ENCODE assay signal across 12 mouse cellular contexts in genomic region chr9:61509591-61510191, GRCm38 (mm10).
A peak's percentile ranks its signal among the peaks of the same experiment; 100 is the strongest.
DNase-seq lines count a peak whose midpoint lies in the region; ATAC-seq lines count a peak whose summit lies in the region.
"Had no signal": no experiment of that assay in that cellular context is flagged by ENCODE, and none has a peak within 500 bp of the region (broad histone marks: within the 10 kb centered on the region; RNA-seq: fewer than 3 reads in every experiment).

No protein-coding gene starts in this region.

- H3K9me3 ChIP-seq in kidney, embryonic 16.5 days (ENCODE audit: low read length), result no peaks in the 10 kb centered on the region
- H3K9me3 ChIP-seq in forebrain, embryonic 14.5 days (replicated peaks; ENCODE audit: control insufficient read depth, low read length), result no peaks in the 10 kb centered on the region
- no peaks in the 10 kb centered on the region for H3K9me3 ChIP-seq in midbrain, embryonic 11.5 days (ENCODE audit: control insufficient read depth, low read length)

- H3K9ac ChIP-seq in kidney, embryonic 16.5 days (replicated peaks; ENCODE audit: low read length), result no peak overlapping the region; the same call in 1 of the 2 replicates
- H3K9ac ChIP-seq in forebrain, embryonic 14.5 days (ENCODE audit: low read length), result no peak overlapping the region
- H3K9ac ChIP-seq in midbrain, embryonic 11.5 days (ENCODE audit: low read length), result peak overlapping the region; percentile 36; the same call in 1 of the 2 replicates

- 0 out of 2 replicates have a peak, but pooled peaks have one; percentile 27 for ATAC-seq in kidney, embryonic 16.5 days (ENCODE audit: low FRiP score, low TSS enrichment)
- peak; percentile 71 for ATAC-seq in forebrain, embryonic 14.5 days
- peak; percentile 46; the same call in 1 of the 2 replicates for ATAC-seq in midbrain, embryonic 11.5 days (ENCODE audit: low FRiP score)
- ATAC-seq in megakaryocyte-erythroid progenitor cell, adult 5-6 weeks (replicated peaks; ENCODE audit: low FRiP score, low TSS enrichment, poor library complexity, severe bottlenecking), result no peak

- H3K27me3 ChIP-seq in kidney, embryonic 16.5 days (ENCODE audit: insufficient read depth, low read length), result peaks cover 22% of the 10 kb centered on the region
- no peaks in the 10 kb centered on the region for H3K27me3 ChIP-seq in forebrain, embryonic 14.5 days (replicated peaks; ENCODE audit: control insufficient read depth, insufficient read depth, low read length)
- H3K27me3 ChIP-seq in midbrain, embryonic 11.5 days (ENCODE audit: control insufficient read depth, insufficient read depth, low read length), result peaks cover 5% of the 10 kb centered on the region; the same call in 1 of the 2 replicates

- H3K27ac ChIP-seq in kidney, embryonic 16.5 days (ENCODE audit: low read length), result no peak overlapping the region
- peak overlapping the region; percentile 6; the same call in 1 of the 2 replicates for H3K27ac ChIP-seq in forebrain, embryonic 14.5 days (ENCODE audit: low read depth, low read length)
- H3K27ac ChIP-seq in midbrain, embryonic 11.5 days (ENCODE audit: low read depth, low read length), result no peak overlapping the region
- H3K27ac ChIP-seq: gastrocnemius, adult 2 months had no signal

- peak overlapping the region; percentile 26 for H3K4me2 ChIP-seq in kidney, embryonic 16.5 days (replicated peaks; ENCODE audit: low read depth, low read length)
- peak overlapping the region; percentile 32 for H3K4me2 ChIP-seq in forebrain, embryonic 14.5 days (ENCODE audit: low read length)
- peak overlapping the region; percentile 22 for H3K4me2 ChIP-seq in midbrain, embryonic 11.5 days

- no peak overlapping the region for H3K4me3 ChIP-seq in kidney, embryonic 16.5 days (ENCODE audit: low read length)
- H3K4me3 ChIP-seq in forebrain, embryonic 14.5 days (ENCODE audit: low read depth, low read length), result no peak overlapping the region
- no peak overlapping the region for H3K4me3 ChIP-seq in midbrain, embryonic 11.5 days (ENCODE audit: low read depth, low read length)
- H3K4me3 ChIP-seq: gastrocnemius, adult 2 months had no signal

- no peaks in the 10 kb centered on the region for H3K36me3 ChIP-seq in kidney, embryonic 16.5 days (ENCODE audit: insufficient read depth, low read length)
- H3K36me3 ChIP-seq in forebrain, embryonic 14.5 days (ENCODE audit: control insufficient read depth, insufficient read depth, low read length), result no peaks in the 10 kb centered on the region
- no peaks in the 10 kb centered on the region for H3K36me3 ChIP-seq in midbrain, embryonic 11.5 days (ENCODE audit: control insufficient read depth, insufficient read depth, low read length)

- DNase-seq in kidney, postnatal 14 days, result no peak
- no peak for DNase-seq in forebrain, embryonic 14.5 days (ENCODE audit: low spot score)
- peak; percentile 92 for DNase-seq in midbrain, embryonic 11.5 days (ENCODE audit: low spot score, missing footprints)
- DNase-seq in thymus, postnatal 10 days (ENCODE audit: low spot score in 2 of 2), result peak; percentile 65 to 69
- no peak for DNase-seq in urinary bladder, adult 18-20 months (ENCODE audit: low spot score in 2 of 2)
- no peak for DNase-seq in frontal cortex, postnatal 14 days (ENCODE audit: low spot score in 2 of 2)
- DNase-seq: gastrocnemius, adult 2 months; kidney, postnatal 36 days; lung, postnatal 4 days; spleen, adult 18-20 months had no signal

- 8% methylated on average over 25 of the region's 26 CpGs for WGBS in kidney, embryonic 16.5 days
- 6% methylated on average over 26 of the region's 26 CpGs for WGBS in forebrain, embryonic 14.5 days
- WGBS in midbrain, embryonic 11.5 days, result 17% methylated on average over 26 of the region's 26 CpGs

- H3K4me1 ChIP-seq in kidney, embryonic 16.5 days (ENCODE audit: insufficient read depth, low read length), result peaks cover 17% of the 10 kb centered on the region
- H3K4me1 ChIP-seq in forebrain, embryonic 14.5 days (ENCODE audit: control insufficient read depth, insufficient read depth, low read length), result peaks cover 25% of the 10 kb centered on the region
- H3K4me1 ChIP-seq in midbrain, embryonic 11.5 days (ENCODE audit: control insufficient read depth, insufficient read depth, low read length), result peaks cover 11% of the 10 kb centered on the region; the same call in 1 of the 2 replicates

Comparison
In these comparisons a context has a peak if more than half of its experiments do, and no peak if none do; other contexts are left out.
1. DNase-seq: peak in midbrain, embryonic 11.5 days (single experiment) and thymus, postnatal 10 days (2 of 2); none in kidney, postnatal 14 days (single experiment), forebrain, embryonic 14.5 days (single experiment), urinary bladder, adult 18-20 months (0 of 2) and frontal cortex, postnatal 14 days (0 of 2).
2. Peak in every context shown above with its lines, with median percentiles within 50 percentile points of each other: H3K4me2 ChIP-seq.